Mouse (Mus musculus) CH12.LX (cell line): ENCODE measurements around the gene Sult6b2.

Source experiments
- CTCF ChIP-seq, 2 experiments: IDR thresholded peaks in 1 of 2; conservative IDR thresholded peaks in 1 of 2; 2 replicates each; pipeline ENCODE4 v1.5.1; 2011 to 2012; ENCODE audit warnings: low read depth in 2 of 2, low read length in 2 of 2, improper control_type of control experiment in 1 of 2, inconsistent platforms in 1 of 2, mild to moderate bottlenecking in 1 of 2, moderate library complexity in 1 of 2
- E2F4 ChIP-seq: IDR thresholded peaks from 2 replicates; pipeline ENCODE4 v1.6.1; 2011; ENCODE audit warnings: low read depth, low read length, improper control_type of control experiment; ENCODE audit not compliant: insufficient replicate concordance
- EP300 ChIP-seq: IDR thresholded peaks from 2 replicates; pipeline ENCODE4 v1.6.1; 2011; ENCODE audit warnings: low read length, improper control_type of control experiment
- JUN ChIP-seq: IDR thresholded peaks from 2 replicates; pipeline ENCODE4 v1.6.1; 2011; ENCODE audit warnings: low read depth, mild to moderate bottlenecking, low read length, improper control_type of control experiment, moderate library complexity; ENCODE audit not compliant: insufficient read depth
- POLR2A ChIP-seq: IDR thresholded peaks from 2 replicates; pipeline ENCODE4 v1.6.1; 2011; ENCODE audit warnings: low read depth, mild to moderate bottlenecking, improper control_type of control experiment, low read length
- POLR2AphosphoS2 ChIP-seq: IDR thresholded peaks from 2 replicates; pipeline ENCODE4 v1.6.1; 2011; ENCODE audit warnings: low read depth, low read length, improper control_type of control experiment
- SMC3 ChIP-seq: IDR thresholded peaks from 2 replicates; pipeline ENCODE4 v1.6.1; 2011; ENCODE audit warnings: low read depth, low read length, improper control_type of control experiment
- USF2 ChIP-seq: conservative IDR thresholded peaks from 2 replicates; pipeline ENCODE4 v1.6.1; 2011; ENCODE audit warnings: low read depth, low read length, improper control_type of control experiment

- TF ChIP-seq EP300 (no peak), POLR2A (no peak), SMC3 (no peak), E2F4 (no peak), JUN (no peak), USF2 (no peak), POLR2AphosphoS2 (no peak), CTCF (conservative IDR thresholded peaks at IDR 0.05 in 1 of 2, IDR thresholded peaks at IDR 0.05 in 1 of 2; ENCODE audit: low read depth in 2 of 2, low read length in 2 of 2) (no peak)
Measured at GRCm38 (mm10) chr6:142743193-142743592, 61.1 kb downstream of the Sult6b2 start.
